ENCODE assay signal across 9 mouse cellular contexts in genomic region chr3:79852654-79853166, GRCm38 (mm10). TPM values are rescaled to one million over a fixed set of nuclear protein-coding genes. Genes with fewer than 3 reads are reported as not detected.
DNase-seq lines count a peak whose midpoint lies in the region; ATAC-seq and TF ChIP-seq lines count a peak whose summit lies in the region.
"Had no signal": no experiment of that assay in that cellular context is flagged by ENCODE, and none has a peak within 500 bp of the region (broad histone marks: within the 10 kb centered on the region; RNA-seq: fewer than 3 reads in every experiment).

Gene Tmem144 (minus strand): TSS chr3:79852773.

- H3K9me3 ChIP-seq in intestine, embryonic 16.5 days (ENCODE audit: control insufficient read depth, low read length) = no peaks in the 10 kb centered on the region
- H3K9me3 ChIP-seq: neural tube, embryonic 12.5 days had no signal

- H3K36me3 ChIP-seq in intestine, embryonic 16.5 days (ENCODE audit: control insufficient read depth, insufficient read depth, low read length) = no peaks in the 10 kb centered on the region
- H3K36me3 ChIP-seq: neural tube, embryonic 12.5 days had no signal

- no peaks in the 10 kb centered on the region for H3K27me3 ChIP-seq in Patski
- no peaks in the 10 kb centered on the region for H3K27me3 ChIP-seq in intestine, embryonic 16.5 days (replicated peaks; ENCODE audit: control insufficient read depth, insufficient read depth, low read length)
- H3K27me3 ChIP-seq: neural tube, embryonic 12.5 days had no signal

- POLR2A ChIA-PET in Patski (lab: Charles Lee) = no interaction called here

- no peak within 1 kb of the TSS for H3K4me3 ChIP-seq in intestine, embryonic 16.5 days (ENCODE audit: low read length)
- H3K4me3 ChIP-seq: neural tube, embryonic 12.5 days had no signal

- CTCF ChIA-PET in Patski (lab: Charles Lee) = interaction anchor here (0.6 to 8.4 kb wide), 9 partner anchors 11 to 262 kb away, joined by 3 to 84 read pairs (median 15); partner anchors contain the start of gene Fam198b

- H3K4me2 ChIP-seq in intestine, embryonic 16.5 days (ENCODE audit: low read depth, low read length) = no peak within 1 kb of the TSS
- H3K4me2 ChIP-seq: neural tube, embryonic 12.5 days had no signal

- DNase-seq in embryo, embryonic 10 days (ENCODE audit: low spot score) = peak; percentile 25
- DNase-seq in embryo, embryonic 10.5 days (ENCODE audit: low spot score) = no peak
- DNase-seq in Patski (ENCODE audit: low read depth, low spot score) = peak; percentile 49
- DNase-seq in lung, postnatal 25 days (ENCODE audit: low spot score) = peak; percentile 22
- no peak for DNase-seq in natural killer cell, adult 2 months (ENCODE audit: low spot score in 2 of 2)
- no peak for DNase-seq in urinary bladder, postnatal 14 days (ENCODE audit: low spot score)

- 53% methylated on average over 8 of the region's 8 CpGs for WGBS in intestine, embryonic 16.5 days

- in situ Hi-C loops in Patski (cut with MboI; ENCODE audit: low pct_unique_long_range_greater_than_20kb) = loop anchor here (10.0 to 25.0 kb wide), 4 partner anchors 410 to 1935 kb away; no protein-coding TSS in a partner anchor

- peak; percentile 53 for ATAC-seq in Patski
- peak; percentile 36 for ATAC-seq in intestine, embryonic 16.5 days
- no peak for ATAC-seq in activated CD4-positive, CD25-positive, alpha-beta regulatory T cell, adult 4 months

- TF ChIP-seq CTCF in Patski (IDR thresholded peaks at IDR 0.05) = no peak

- peaks cover 7% of the 10 kb centered on the region for H3K4me1 ChIP-seq in intestine, embryonic 16.5 days (ENCODE audit: control insufficient read depth, insufficient read depth, low read length)
- H3K4me1 ChIP-seq: neural tube, embryonic 12.5 days had no signal

- 0 out of 2 replicates have a peak within 1 kb of the TSS, but pooled peaks have one; percentile 4 for H3K9ac ChIP-seq in intestine, embryonic 16.5 days (ENCODE audit: low read depth, low read length)
- H3K9ac ChIP-seq: neural tube, embryonic 12.5 days had no signal

- H3K27ac ChIP-seq in intestine, embryonic 16.5 days (ENCODE audit: low read length) = peak within 1 kb of the TSS; percentile 74
- H3K27ac ChIP-seq: neural tube, embryonic 12.5 days had no signal

RNA-seq across cellular contexts. Expression of gene Tmem144, which starts in this region (rescaled TPM):
- 5.1 TPM for polyA plus RNA-seq in Patski (2021)
- polyA plus RNA-seq in intestine, embryonic 16.5 days (2015; fragmentation: Nextera tagmentation; extraction: Ambion mirVana) = 16.2 and 25.6 TPM in 2 replicates
- not detected for polyA plus RNA-seq in activated CD4-positive, CD25-positive, alpha-beta regulatory T cell, adult 4 months (2017; shearing (Covaris generic))

Comparison
In these comparisons a context has a peak if more than half of its experiments do, and no peak if none do; other contexts are left out.
1. DNase-seq: peak in embryo, embryonic 10 days (single experiment), Patski (single experiment) and lung, postnatal 25 days (single experiment); none in embryo, embryonic 10.5 days (single experiment), natural killer cell, adult 2 months (0 of 2) and urinary bladder, postnatal 14 days (single experiment).